Mouse (Mus musculus): ENCODE measurements around the gene Gm21188.
"Not testable (repeated sequence)": the region's sequence is repeated elsewhere in the genome, so short reads cannot be mapped to it uniquely, and the experiment has no call there.

GRCm38 (mm10) chr13:120079644-120080043 is 27.6 kb upstream of the Gm21188 start:
- not testable (repeated sequence) for TF ChIP-seq POU5F1 (IDR thresholded peaks at IDR 0.05; ENCODE audit: borderline replicate concordance, low read length); CTCF (conservative IDR thresholded peaks at IDR 0.05; ENCODE audit: low read length); NANOG (IDR thresholded peaks at IDR 0.05; ENCODE audit: borderline replicate concordance, low read length)

Data from E14TG2a.4 (cell line).